Mouse (Mus musculus) midbrain, postnatal 0 days (tissue): ENCODE results near the gene Fut11. TPM values are rescaled to one million over a fixed set of nuclear protein-coding genes. Genes with fewer than 3 reads are reported as not detected.

Experiments
- ATAC-seq: fragments of 200-750 bp; cut with Nextera tagmentation; 2 replicates; pipeline ENCODE4 v1.8.0; 2017; ENCODE audit warnings: moderate number of reproducible peaks, mild to moderate bottlenecking, moderate TSS enrichment, moderate library complexity; ENCODE audit not compliant: low FRiP score
- DNase-seq: peaks from one replicate; pipeline ENCODE4 v3.0.0-alpha.2; 2015; ENCODE audit warnings: low spot score
- H3K27ac ChIP-seq: fragments of 300-500 bp; sonication (generic); 2 replicates; pipeline ENCODE4 v1.5.1; 2014; ENCODE audit warnings: low read depth, mild to moderate bottlenecking, low read length, mixed read lengths
- H3K27me3 ChIP-seq: fragments of 300-500 bp; sonication (generic); 2 replicates; pipeline ENCODE4 v1.6.1; 2014; ENCODE audit warnings: low read length, control low read depth, mixed read lengths; ENCODE audit not compliant: insufficient read depth
- H3K36me3 ChIP-seq: fragments of 300-500 bp; sonication (generic); 2 replicates; pipeline ENCODE4 v1.6.1; 2014; ENCODE audit warnings: low read length, control low read depth, mixed read lengths; ENCODE audit not compliant: insufficient read depth
- H3K4me1 ChIP-seq: fragments of 300-500 bp; sonication (generic); 2 replicates; pipeline ENCODE4 v1.6.1; 2014; ENCODE audit warnings: mild to moderate bottlenecking, control low read depth, antibody characterized with exemption, low read length, mixed read lengths; ENCODE audit not compliant: insufficient read depth
- H3K4me2 ChIP-seq: fragments of 300-500 bp; sonication (generic); 2 replicates; pipeline ENCODE4 v1.6.1; 2014; ENCODE audit warnings: low read depth, mild to moderate bottlenecking, low read length, mixed read lengths; ENCODE audit not compliant: poor library complexity, severe bottlenecking
- H3K4me3 ChIP-seq: fragments of 300-500 bp; sonication (generic); 2 replicates; pipeline ENCODE4 v1.5.1; 2014; ENCODE audit warnings: low read depth, mild to moderate bottlenecking, low read length, moderate library complexity
- H3K9ac ChIP-seq: fragments of 300-500 bp; sonication (generic); replicated peaks from 2 replicates; pipeline ENCODE4 v1.6.1; 2014; ENCODE audit warnings: mild to moderate bottlenecking, low read length, moderate library complexity, mixed read lengths; ENCODE audit not compliant: poor library complexity, severe bottlenecking
- H3K9me3 ChIP-seq: fragments of 300-500 bp; sonication (generic); 2 replicates; pipeline ENCODE4 v1.6.1; 2016; ENCODE audit warnings: low read length, control low read depth
- CTCF ChIP-seq: IDR thresholded peaks from 2 replicates; pipeline ENCODE4 v1.5.1; 2016; ENCODE audit warnings: antibody characterized with exemption, mild to moderate bottlenecking
- WGBS: fragments of 180-500 bp; shearing (Covaris S2); extraction: QIAGEN DNeasy Blood & Tissue Kit; methylation state at CpG from one replicate; pipeline ENCODE4 v1.1.7; 2014; 5-methylcytosine and 5-hydroxymethylcytosine counted together
- polyA plus RNA-seq: library from polyadenylated mRNA; unstranded; fragments of >200 nt; fragmentation: Nextera tagmentation; extraction: Ambion mirVana; gene quantifications from 2 replicates; pipeline ENCODE4 v1.2.1, GENCODE M21; 2015
- total RNA-seq: library from RNA; depleted of rRNA; stranded (reverse); fragments of >200 nt; gene quantifications from 2 replicates; pipeline ENCODE4 v1.2.3, GENCODE M21; 2014

Gene Fut11
- total and polyA plus RNA-seq, 2 experiments from 2014 or later: 21.0 to 23.7 TPM

DNA sequence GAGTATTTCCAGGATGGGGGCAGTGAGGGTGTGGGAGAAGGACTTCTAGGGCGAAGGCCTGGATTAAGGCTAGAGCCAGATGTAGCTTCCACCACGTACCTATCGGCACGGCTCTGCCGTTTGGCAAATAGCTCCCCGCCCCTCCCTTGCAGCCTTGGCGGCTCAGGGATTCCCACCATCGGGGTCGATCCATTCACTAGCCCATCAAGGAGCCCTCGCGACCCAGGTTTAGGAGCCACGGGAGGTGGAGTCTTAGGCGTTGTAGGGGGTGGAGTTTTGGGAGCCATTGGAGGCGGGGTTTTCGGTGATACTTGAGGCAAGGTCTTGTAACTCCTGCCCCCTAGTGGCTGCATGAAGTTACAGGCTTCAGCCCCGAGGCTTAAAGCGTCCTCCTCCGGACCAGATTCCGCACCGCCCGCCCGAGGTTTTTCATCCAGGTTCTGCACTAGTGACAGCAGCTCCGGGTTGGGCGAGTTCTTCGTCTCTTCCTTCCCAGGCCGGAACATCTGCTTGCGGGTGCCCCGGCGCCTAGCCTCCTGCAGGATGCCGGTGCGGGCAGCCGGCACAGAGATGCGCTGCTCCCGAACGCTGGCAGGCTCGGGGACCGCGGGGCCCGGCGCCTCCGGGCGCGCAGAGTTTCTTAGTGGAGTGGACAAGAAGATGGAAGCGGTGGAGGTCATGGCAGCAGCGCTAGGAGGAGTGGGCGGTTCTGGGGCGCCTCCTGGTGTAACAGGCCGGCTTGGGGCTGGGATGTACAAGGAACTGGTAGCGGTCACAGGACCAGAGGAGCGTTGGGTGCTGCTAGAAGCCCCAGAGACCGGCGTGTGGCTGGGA lies 33.7 kb upstream of the Fut11 start:
- peak; percentile 99 for DNase-seq
- Histone ChIP-seq H3K4me1 (peaks cover 6% of the 10 kb centered on the region; the same call in 1 of the 2 replicates), H3K9ac (peak overlapping the region; percentile 73), H3K36me3 (no peaks in the 10 kb centered on the region), H3K4me2 (peak overlapping the region; percentile 89), H3K4me3 (peak overlapping the region; percentile 55), H3K9me3 (no peaks in the 10 kb centered on the region), H3K27me3 (no peaks in the 10 kb centered on the region), H3K27ac (peak overlapping the region; percentile 83)
- peak; percentile 88 for ATAC-seq
- peak; percentile 90 for TF ChIP-seq CTCF
- 2% methylated on average over 52 of the region's 52 CpGs for WGBS

DNA sequence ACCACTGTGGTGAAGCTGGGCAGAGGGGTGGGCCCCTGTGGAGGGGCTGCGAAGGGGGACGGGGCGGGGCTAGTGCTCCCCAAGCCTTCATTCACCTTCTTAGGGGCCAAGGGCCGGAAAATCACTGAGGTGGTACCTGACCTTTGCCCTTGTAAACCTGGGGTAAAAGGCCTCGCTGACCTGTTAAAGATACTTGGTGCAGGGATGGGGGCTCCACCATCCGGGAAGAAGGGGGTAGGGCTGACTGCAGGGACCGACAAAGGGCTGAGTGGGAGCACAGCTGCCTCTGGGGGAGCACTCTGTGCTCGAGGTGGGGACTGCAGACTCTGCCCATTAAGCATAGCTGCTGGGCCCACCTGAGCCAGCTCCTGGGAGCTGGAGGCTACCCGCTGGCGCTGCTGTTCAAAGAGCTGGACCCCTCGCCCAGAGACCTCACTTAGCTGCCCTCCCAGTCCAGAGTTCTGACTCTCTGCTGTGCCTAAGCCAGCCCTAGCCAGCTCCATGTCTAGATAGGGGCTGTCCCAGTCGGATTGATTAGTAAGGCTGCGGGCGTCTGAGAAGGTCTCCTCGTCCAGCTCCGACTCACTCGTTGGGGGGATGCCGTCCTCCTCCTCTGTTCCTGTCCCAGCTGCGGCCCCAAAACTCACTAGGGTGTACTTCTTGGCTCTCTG lies 33.0 kb upstream of the Fut11 start:
- DNase-seq (peak; percentile 36), ATAC-seq (peak; percentile 65)
- Histone ChIP-seq H3K27ac (peak overlapping the region; percentile 83), H3K9ac (peak overlapping the region; percentile 73), H3K4me3 (peak overlapping the region; percentile 55), H3K36me3 (no peaks in the 10 kb centered on the region), H3K9me3 (no peaks in the 10 kb centered on the region), H3K4me2 (peak overlapping the region; percentile 89), H3K27me3 (no peaks in the 10 kb centered on the region), H3K4me1 (peaks cover 6% of the 10 kb centered on the region; the same call in 1 of the 2 replicates)
- WGBS: 4% methylated on average over 19 of the region's 19 CpGs
- no peak for TF ChIP-seq CTCF

DNA sequence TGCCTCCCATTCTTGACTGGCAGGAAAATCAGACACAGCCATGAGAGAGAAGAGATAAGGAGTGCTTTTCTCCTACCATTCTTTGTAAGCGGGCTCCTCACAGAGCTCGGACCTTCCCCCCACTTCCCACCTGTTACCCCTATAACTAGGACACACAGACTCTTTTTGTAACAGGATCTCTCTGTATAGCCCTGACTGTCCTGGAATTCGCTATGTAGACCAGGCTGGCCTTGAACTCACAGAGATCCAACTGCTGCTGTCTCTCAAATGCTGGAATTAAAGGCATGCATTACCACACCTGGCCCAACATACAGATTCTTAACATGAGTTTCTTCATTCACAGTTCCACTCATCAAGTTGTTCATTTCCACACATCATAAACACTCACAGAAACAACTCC lies 32.0 kb upstream of the Fut11 start:
- 93% methylated on average over 3 of the region's 3 CpGs for WGBS
- ATAC-seq (no peak), DNase-seq (no peak)
- Histone ChIP-seq H3K27ac (no peak overlapping the region), H3K4me3 (no peak overlapping the region), H3K36me3 (no peaks in the 10 kb centered on the region), H3K4me1 (peaks cover 6% of the 10 kb centered on the region; the same call in 1 of the 2 replicates), H3K4me2 (peak overlapping the region; percentile 89; the same call in 1 of the 2 replicates), H3K9me3 (no peaks in the 10 kb centered on the region), H3K9ac (peak overlapping the region; percentile 73; the same call in 1 of the 2 replicates), H3K27me3 (no peaks in the 10 kb centered on the region)
- no peak for TF ChIP-seq CTCF

- DNase-seq (no peak), ATAC-seq (no peak)
- 85% methylated on average over 2 of the region's 2 CpGs for WGBS
- Histone ChIP-seq H3K9ac (no peak overlapping the region), H3K4me3 (no peak overlapping the region), H3K27me3 (peaks cover 6% of the 10 kb centered on the region), H3K36me3 (no peaks in the 10 kb centered on the region), H3K9me3 (no peaks in the 10 kb centered on the region), H3K27ac (no peak overlapping the region), H3K4me1 (peaks cover 6% of the 10 kb centered on the region; the same call in 1 of the 2 replicates), H3K4me2 (no peak overlapping the region)
- TF ChIP-seq CTCF: no peak
Observed at GRCm38 (mm10) chr14:20663601-20664000, 31.2 kb upstream of the Fut11 start.

DNA sequence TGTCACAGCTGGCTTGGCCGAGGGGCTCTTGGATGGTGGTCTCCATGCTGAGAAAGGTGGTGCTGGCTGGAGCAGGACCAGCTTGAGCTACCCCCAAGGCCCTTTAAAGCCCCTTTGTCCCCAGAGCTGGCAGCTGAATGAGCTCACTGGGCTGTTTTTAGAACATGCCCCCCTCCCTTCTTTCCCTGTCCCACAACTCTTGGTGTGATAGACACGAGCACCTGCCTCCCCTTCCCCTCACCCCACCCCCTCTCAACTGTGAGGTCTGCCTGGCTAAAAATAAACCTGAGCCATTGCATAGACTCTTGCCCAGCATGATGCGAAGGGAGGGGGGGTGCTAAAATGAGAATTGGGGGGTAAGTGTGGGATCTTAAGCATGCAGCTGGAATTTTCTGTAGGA lies 30.3 kb upstream of the Fut11 start:
- Histone ChIP-seq H3K36me3 (no peaks in the 10 kb centered on the region), H3K9me3 (no peaks in the 10 kb centered on the region), H3K9ac (no peak overlapping the region), H3K4me2 (no peak overlapping the region), H3K4me3 (no peak overlapping the region), H3K4me1 (peaks cover 6% of the 10 kb centered on the region; the same call in 1 of the 2 replicates), H3K27ac (no peak overlapping the region), H3K27me3 (peaks cover 6% of the 10 kb centered on the region)
- no peak for ATAC-seq
- 34% methylated on average over 3 of the region's 3 CpGs for WGBS
- TF ChIP-seq CTCF: no peak
- DNase-seq: no peak

- Histone ChIP-seq H3K27ac (no peak overlapping the region), H3K4me3 (no peak overlapping the region), H3K4me1 (no peaks in the 10 kb centered on the region), H3K36me3 (no peaks in the 10 kb centered on the region), H3K4me2 (no peak overlapping the region), H3K9ac (no peak overlapping the region), H3K27me3 (peaks cover 6% of the 10 kb centered on the region), H3K9me3 (no peaks in the 10 kb centered on the region)
- ATAC-seq: no peak
- no peak for DNase-seq
- TF ChIP-seq CTCF: no peak
- 73% methylated on average over 1 of the region's 1 CpGs for WGBS
Observed at GRCm38 (mm10) chr14:20667469-20667868, 27.3 kb upstream of the Fut11 start.
